Mouse (Mus musculus): Measurements from ENCODE around the gene Tmem251. TPM values are rescaled to one million over a fixed set of nuclear protein-coding genes. Genes with fewer than 3 reads are reported as not detected.

Gene Tmem251
- polyA plus RNA-seq, 1 experiment from 2014 or later: 11.3 TPM

GRCm38 (mm10) chr12:102714654-102715395 lies 28.7 kb upstream of the Tmem251 start:
- Histone ChIP-seq H3K9me3 (no peaks in the 10 kb centered on the region), H3K27ac (replicated peaks) (no peak overlapping the region), H3K36me3 (no peaks in the 10 kb centered on the region), H3K27me3 (no peaks in the 10 kb centered on the region), H3K9ac (no peak overlapping the region), H3K4me2 (no peak overlapping the region), H3K4me3 (no peak overlapping the region), H3K4me1 (replicated peaks) (no peaks in the 10 kb centered on the region; the same call in 1 of the 2 replicates)
- ATAC-seq (ENCODE audit: low FRiP score, low read depth): no peak
- WGBS: 82% methylated on average over 10 of the region's 10 CpGs

- no peaks in the 10 kb centered on the region for H3K9me3 ChIP-seq
- H3K27ac ChIP-seq (replicated peaks): no peak overlapping the region
- peak overlapping the region; percentile 7 for H3K4me2 ChIP-seq
- 27% methylated on average over 13 of the region's 13 CpGs for WGBS
- H3K36me3 ChIP-seq: no peaks in the 10 kb centered on the region
- no peak overlapping the region for H3K4me3 ChIP-seq
- no peaks in the 10 kb centered on the region for H3K27me3 ChIP-seq
- no peaks in the 10 kb centered on the region; the same call in 1 of the 2 replicates for H3K4me1 ChIP-seq (replicated peaks)
- H3K9ac ChIP-seq: no peak overlapping the region
- peak; percentile 59; the same call in 1 of the 2 replicates for ATAC-seq (ENCODE audit: low FRiP score, low read depth)
These were observed 23.8 kb upstream of the Tmem251 start for GRCm38 (mm10) chr12:102719552-102720315.

GRCm38 (mm10) chr12:102722451-102722850 lies 21.1 kb upstream of the Tmem251 start:
- no peak overlapping the region for H3K9ac ChIP-seq
- no peaks in the 10 kb centered on the region for H3K36me3 ChIP-seq
- H3K9me3 ChIP-seq: no peaks in the 10 kb centered on the region
- H3K4me2 ChIP-seq: no peak overlapping the region
- 0 out of 2 replicates have a peak, but pooled peaks have one; percentile 16 for ATAC-seq (ENCODE audit: low FRiP score, low read depth)
- 43% methylated on average over 11 of the region's 11 CpGs for WGBS
- H3K4me3 ChIP-seq: no peak overlapping the region
- H3K4me1 ChIP-seq (replicated peaks): no peaks in the 10 kb centered on the region; the same call in 1 of the 2 replicates
- no peak overlapping the region for H3K27ac ChIP-seq (replicated peaks)
- no peaks in the 10 kb centered on the region for H3K27me3 ChIP-seq

- 53% methylated on average over 8 of the region's 8 CpGs for WGBS
- H3K27me3 ChIP-seq: no peaks in the 10 kb centered on the region
- H3K9me3 ChIP-seq: no peaks in the 10 kb centered on the region
- H3K4me1 ChIP-seq (replicated peaks): no peaks in the 10 kb centered on the region; the same call in 1 of the 2 replicates
- no peak overlapping the region for H3K27ac ChIP-seq (replicated peaks)
- H3K4me2 ChIP-seq: no peak overlapping the region
- no peak overlapping the region for H3K9ac ChIP-seq
- no peak overlapping the region for H3K4me3 ChIP-seq
- no peaks in the 10 kb centered on the region for H3K36me3 ChIP-seq
- no peak for ATAC-seq (ENCODE audit: low FRiP score, low read depth)
These were observed 20.6 kb upstream of the Tmem251 start for GRCm38 (mm10) chr12:102722966-102723365.

GRCm38 (mm10) chr12:102723861-102724260 lies 19.7 kb upstream of the Tmem251 start:
- WGBS: 77% methylated on average over 6 of the region's 6 CpGs
- Histone ChIP-seq H3K4me3 (no peak overlapping the region), H3K9me3 (no peaks in the 10 kb centered on the region), H3K27me3 (no peaks in the 10 kb centered on the region), H3K4me1 (replicated peaks) (no peaks in the 10 kb centered on the region; the same call in 1 of the 2 replicates), H3K9ac (no peak overlapping the region), H3K27ac (replicated peaks) (no peak overlapping the region), H3K4me2 (no peak overlapping the region), H3K36me3 (no peaks in the 10 kb centered on the region)
- no peak for ATAC-seq (ENCODE audit: low FRiP score, low read depth)

GRCm38 (mm10) chr12:102725146-102725545 lies 18.4 kb upstream of the Tmem251 start:
- WGBS: 96% methylated on average over 6 of the region's 6 CpGs
- ATAC-seq (ENCODE audit: low FRiP score, low read depth): no peak
- no peak overlapping the region for H3K27ac ChIP-seq (replicated peaks)

GRCm38 (mm10) chr12:102725761-102726175 lies 17.8 kb upstream of the Tmem251 start:
- no peak for ATAC-seq (ENCODE audit: low FRiP score, low read depth)
- no peaks in the 10 kb centered on the region for H3K36me3 ChIP-seq
- no peak overlapping the region for H3K4me2 ChIP-seq
- 81% methylated on average over 7 of the region's 7 CpGs for WGBS
- H3K9me3 ChIP-seq: no peaks in the 10 kb centered on the region
- peaks cover 11% of the 10 kb centered on the region for H3K4me1 ChIP-seq (replicated peaks)
- H3K4me3 ChIP-seq: no peak overlapping the region
- H3K27ac ChIP-seq (replicated peaks): no peak overlapping the region
- no peak overlapping the region for H3K9ac ChIP-seq
- no peaks in the 10 kb centered on the region for H3K27me3 ChIP-seq

More at GRCm38 (mm10) chr12:102725146-102725545, 18.4 kb upstream of the Tmem251 start:
- no peak overlapping the region for H3K4me3 ChIP-seq
- H3K9ac ChIP-seq: no peak overlapping the region
- H3K4me2 ChIP-seq: no peak overlapping the region
- no peaks in the 10 kb centered on the region for H3K36me3 ChIP-seq
- H3K9me3 ChIP-seq: no peaks in the 10 kb centered on the region
- no peaks in the 10 kb centered on the region for H3K27me3 ChIP-seq
- H3K4me1 ChIP-seq (replicated peaks): peaks cover 5% of the 10 kb centered on the region

GRCm38 (mm10) chr12:102729855-102730797 lies 13.4 kb upstream of the Tmem251 start:
- H3K36me3 ChIP-seq: no peaks in the 10 kb centered on the region
- H3K27me3 ChIP-seq: no peaks in the 10 kb centered on the region
- H3K4me2 ChIP-seq: peak overlapping the region; percentile 48
- ATAC-seq (ENCODE audit: low FRiP score, low read depth): peak; percentile 97
- H3K4me3 ChIP-seq: peak overlapping the region; percentile 15
- no peaks in the 10 kb centered on the region for H3K9me3 ChIP-seq
- H3K9ac ChIP-seq: peak overlapping the region; percentile 9
- H3K27ac ChIP-seq (replicated peaks): peak overlapping the region; percentile 83
- WGBS: 29% methylated on average over 26 of the region's 26 CpGs
- H3K4me1 ChIP-seq (replicated peaks): peaks cover 20% of the 10 kb centered on the region

- no peaks in the 10 kb centered on the region for H3K9me3 ChIP-seq
- H3K4me1 ChIP-seq (replicated peaks): peaks cover 20% of the 10 kb centered on the region
- peak overlapping the region; percentile 83 for H3K27ac ChIP-seq (replicated peaks)
- H3K4me3 ChIP-seq: peak overlapping the region; percentile 15; the same call in 1 of the 2 replicates
- no peaks in the 10 kb centered on the region for H3K36me3 ChIP-seq
- peak overlapping the region; percentile 9; the same call in 1 of the 2 replicates for H3K9ac ChIP-seq
- ATAC-seq (ENCODE audit: low FRiP score, low read depth): 0 out of 2 replicates have a peak, but pooled peaks have one; percentile 44
- H3K4me2 ChIP-seq: peak overlapping the region; percentile 48
- H3K27me3 ChIP-seq: no peaks in the 10 kb centered on the region
- WGBS: 21% methylated on average over 16 of the region's 16 CpGs
These were observed 12.6 kb upstream of the Tmem251 start for GRCm38 (mm10) chr12:102730798-102731619.

- no peak overlapping the region for H3K9ac ChIP-seq
- no peaks in the 10 kb centered on the region for H3K9me3 ChIP-seq
- H3K4me2 ChIP-seq: no peak overlapping the region
- H3K27ac ChIP-seq (replicated peaks): no peak overlapping the region
- H3K4me3 ChIP-seq: no peak overlapping the region
- peaks cover 20% of the 10 kb centered on the region for H3K4me1 ChIP-seq (replicated peaks)
- H3K36me3 ChIP-seq: no peaks in the 10 kb centered on the region
- 18% methylated on average over 4 of the region's 5 CpGs for WGBS
- no peak for ATAC-seq (ENCODE audit: low FRiP score, low read depth)
- no peaks in the 10 kb centered on the region for H3K27me3 ChIP-seq
These were observed 10.2 kb upstream of the Tmem251 start for GRCm38 (mm10) chr12:102733381-102733780.

- Histone ChIP-seq H3K27me3 (no peaks in the 10 kb centered on the region), H3K27ac (replicated peaks) (no peak overlapping the region), H3K9ac (no peak overlapping the region), H3K4me2 (no peak overlapping the region), H3K4me1 (replicated peaks) (peaks cover 17% of the 10 kb centered on the region), H3K9me3 (no peaks in the 10 kb centered on the region), H3K4me3 (no peak overlapping the region), H3K36me3 (no peaks in the 10 kb centered on the region)
- WGBS: 86% methylated on average over 5 of the region's 5 CpGs
- ATAC-seq (ENCODE audit: low FRiP score, low read depth): no peak
These were observed 4.5 kb upstream of the Tmem251 start for GRCm38 (mm10) chr12:102739096-102739495.
